Mouse (Mus musculus) left cerebral cortex, adult 2 months (tissue): ENCODE results near the gene Smco2. TPM values are rescaled to one million over a fixed set of nuclear protein-coding genes. Genes with fewer than 3 reads are reported as not detected.
A peak's percentile ranks its signal among the peaks of the same experiment; 100 is the strongest.

Source experiments
- DNase-seq, 2 experiments: peaks; one replicate each; pipeline ENCODE4 v3.0.0; 2021 to 2022; ENCODE audit warnings: low spot score in 2 of 2, mixed read lengths in 1 of 2; ENCODE audit errors: extremely low spot score in 1 of 2
- H3K27ac ChIP-seq: fragments of 200-600 bp; 2 replicates; pipeline ENCODE4 v1.8.1; 2022
- H3K4me3 ChIP-seq: fragments of 200-600 bp; 2 replicates; pipeline ENCODE4 v1.8.1; 2022
- CTCF ChIP-seq: fragments of 200-600 bp; IDR thresholded peaks from 2 replicates; pipeline ENCODE4 v1.8.1; 2022; ENCODE audit warnings: antibody characterized with exemption, mild to moderate bottlenecking, moderate library complexity
- intact Hi-C: fragments of 180-260 bp; cut with DNase I; formaldehyde crosslinking; loops from one replicate; pipeline ENCODE4 v1.15.1; 2025
- total RNA-seq, 2 experiments: library from RNA; stranded (reverse); gene quantifications; 2 replicates each; pipeline ENCODE4 v1.2.3; 2021

Smco2 gene
- total RNA-seq, 2 experiments from 2014 or later: not detected

DNA sequence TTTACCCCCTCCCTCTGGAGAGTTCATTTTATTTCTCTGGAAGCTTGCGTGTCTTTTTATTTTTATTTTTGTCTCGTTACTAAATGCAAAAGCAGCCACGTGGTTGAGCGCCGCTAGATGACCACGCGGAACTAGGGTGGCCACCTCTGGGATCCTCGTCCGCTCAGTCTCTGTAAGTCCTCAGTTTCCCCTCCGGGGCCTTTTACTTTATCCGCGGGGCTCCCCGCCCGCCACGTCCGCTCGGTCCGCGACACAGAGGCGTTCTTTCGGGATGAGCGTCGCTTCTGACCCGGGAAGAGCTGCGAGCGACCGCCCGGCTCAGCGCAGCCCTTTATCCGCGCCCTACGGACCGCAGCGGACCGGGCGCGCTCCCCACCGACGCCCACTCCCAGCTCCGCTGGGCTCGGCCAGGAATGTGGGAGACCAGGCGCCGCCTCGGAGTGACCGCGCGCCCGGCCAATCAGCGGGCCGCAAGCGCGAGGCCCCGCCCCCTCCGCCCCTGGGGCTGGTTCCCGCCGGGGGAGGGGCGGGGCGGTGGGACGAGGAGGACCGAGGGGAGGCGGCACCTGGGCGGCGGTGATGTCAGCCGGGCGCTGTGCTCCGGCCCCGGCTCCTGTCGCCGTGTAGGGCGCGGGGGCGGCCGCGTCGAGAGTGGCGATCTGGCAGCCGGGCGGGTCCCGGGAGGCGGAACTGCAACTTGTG is 38.2 kb downstream of the Smco2 start, which contains the start of gene Ppfibp1:
TSS of gene Ppfibp1 (plus strand) at position 530 of the 702 bp plus-strand sequence.
- intact Hi-C loops: no loop called here

GRCm38 (mm10) chr6:146888660-146889490 is 39.0 kb downstream of the Smco2 start:
- Histone ChIP-seq H3K4me3 (peak overlapping the region; percentile 58), H3K27ac (peak overlapping the region; percentile 84)
- DNase-seq: no peak
- TF ChIP-seq CTCF: no peak
- intact Hi-C loops: no loop called here

More for the DNA sequence above, 38.2 kb downstream of the Smco2 start, which contains the start of gene Ppfibp1:
- TF ChIP-seq CTCF: no peak
- peak; percentile 94 to 97 for DNase-seq
- Histone ChIP-seq H3K4me3 (peak within 1 kb of the TSS; percentile 58), H3K27ac (peak within 1 kb of the TSS; percentile 95)

- TF ChIP-seq CTCF: no peak
- H3K27ac ChIP-seq: no peak overlapping the region
- intact Hi-C loops: no loop called here
These were observed 40.3 kb downstream of the Smco2 start for GRCm38 (mm10) chr6:146890215-146890614.

GRCm38 (mm10) chr6:146890633-146891032 is 40.7 kb downstream of the Smco2 start:
- intact Hi-C loops: no loop called here
- no peak overlapping the region for H3K27ac ChIP-seq
- no peak for TF ChIP-seq CTCF
- peak overlapping the region; percentile 58; the same call in 1 of the 2 replicates for H3K4me3 ChIP-seq
- no peak for DNase-seq

More at GRCm38 (mm10) chr6:146890215-146890614, 40.3 kb downstream of the Smco2 start:
- H3K4me3 ChIP-seq: peak overlapping the region; percentile 58; the same call in 1 of the 2 replicates
- DNase-seq: no peak

- Histone ChIP-seq H3K4me3 (no peak overlapping the region), H3K27ac (no peak overlapping the region)
- intact Hi-C loops: no loop called here
- no peak for DNase-seq
- no peak for TF ChIP-seq CTCF
These were observed 44.0 kb downstream of the Smco2 start for GRCm38 (mm10) chr6:146893890-146894289.

DNA sequence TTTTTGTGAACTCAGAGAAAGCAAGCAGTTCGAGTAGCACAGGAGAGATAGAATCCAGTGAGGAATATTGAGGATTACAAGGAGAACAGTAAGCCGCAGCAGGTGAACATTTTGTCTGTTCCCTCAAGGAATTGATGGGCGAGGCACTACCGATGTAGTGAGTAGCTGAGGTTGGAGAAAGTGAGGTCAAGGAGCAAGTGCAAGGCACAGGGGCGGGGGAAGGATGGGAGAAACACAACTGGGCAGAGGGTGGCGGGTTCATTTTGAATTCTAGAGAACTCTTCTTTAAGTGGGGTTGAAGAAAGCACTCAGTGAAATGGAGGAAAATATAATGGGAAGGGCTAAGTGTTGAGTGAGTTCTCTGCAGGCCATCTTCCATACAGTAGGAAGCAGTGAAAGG is 48.8 kb downstream of the Smco2 start:
- Histone ChIP-seq H3K4me3 (no peak overlapping the region), H3K27ac (no peak overlapping the region)
- intact Hi-C loops: no loop called here
- DNase-seq: no peak
- no peak for TF ChIP-seq CTCF

DNA sequence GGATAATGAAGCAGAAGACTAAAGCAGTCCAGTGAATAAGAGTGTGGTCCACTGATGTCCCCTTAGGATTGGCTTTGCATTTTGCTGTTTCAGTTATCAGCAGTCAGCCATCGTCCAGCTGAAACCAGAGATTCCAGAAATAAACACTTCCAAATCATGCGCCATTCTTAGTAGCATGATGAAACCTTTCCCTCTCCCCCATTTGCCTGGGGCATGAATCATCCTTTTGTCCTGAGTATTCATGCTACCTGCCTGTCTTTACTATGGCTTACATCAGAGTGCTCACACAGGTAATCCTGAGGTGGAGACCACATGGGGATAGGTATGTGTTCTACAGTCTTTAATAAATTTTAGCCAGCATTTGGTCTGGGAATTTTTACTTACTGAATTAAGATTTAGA is 49.7 kb downstream of the Smco2 start:
- no peak for DNase-seq
- intact Hi-C loops: no loop called here
- H3K4me3 ChIP-seq: no peak overlapping the region
- TF ChIP-seq CTCF: no peak
- H3K27ac ChIP-seq: no peak overlapping the region

DNA sequence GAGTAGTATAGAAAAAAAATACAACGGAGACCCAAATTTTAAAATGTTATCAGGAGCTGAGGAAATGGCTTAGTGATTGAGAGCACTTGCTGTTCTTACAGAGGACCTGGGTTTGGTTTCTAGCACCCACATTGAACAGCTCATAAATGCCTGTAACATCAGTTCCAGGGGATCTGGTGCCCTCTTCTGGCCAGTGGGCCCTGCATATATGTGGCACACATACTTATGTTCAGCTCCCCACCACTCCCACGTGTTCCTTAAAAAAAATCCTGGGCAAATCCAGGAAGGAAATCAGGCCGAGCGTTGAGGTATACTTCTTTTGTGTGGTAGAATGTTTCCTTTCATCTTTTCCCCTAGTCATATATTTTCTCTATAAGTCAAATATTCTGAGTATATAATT is 52.0 kb downstream of the Smco2 start:
- Histone ChIP-seq H3K4me3 (no peak overlapping the region), H3K27ac (no peak overlapping the region)
- TF ChIP-seq CTCF: no peak; the same call in 1 of the 2 replicates
- DNase-seq: no peak
- intact Hi-C loops: no loop called here

GRCm38 (mm10) chr6:146903632-146904031 is 53.7 kb downstream of the Smco2 start:
- H3K27ac ChIP-seq: no peak overlapping the region
- no peak for TF ChIP-seq CTCF
- intact Hi-C loops: no loop called here
- no peak for DNase-seq
- no peak overlapping the region for H3K4me3 ChIP-seq

DNA sequence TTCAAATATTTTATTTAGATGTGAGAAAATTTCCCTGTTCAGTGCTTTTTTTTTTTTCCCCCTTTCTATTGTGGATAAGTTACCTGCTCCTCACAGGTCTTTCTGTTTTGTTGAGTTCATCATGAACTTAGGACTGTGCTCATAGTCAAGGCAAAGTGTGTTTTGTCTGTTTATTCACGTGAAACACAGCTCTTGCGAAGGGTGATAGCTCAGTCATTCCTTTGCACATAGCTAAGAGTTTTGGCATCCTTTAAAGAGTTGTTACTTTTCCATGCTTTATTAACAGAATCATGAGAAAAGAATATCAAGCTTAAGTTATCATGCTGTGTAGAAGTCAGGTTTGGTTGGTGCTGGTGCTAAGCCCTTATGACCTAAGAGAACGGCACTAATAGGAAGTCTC is 54.8 kb downstream of the Smco2 start:
- Histone ChIP-seq H3K27ac (no peak overlapping the region), H3K4me3 (no peak overlapping the region)
- intact Hi-C loops: no loop called here
- no peak for TF ChIP-seq CTCF
- DNase-seq: no peak

- Histone ChIP-seq H3K27ac (no peak overlapping the region), H3K4me3 (no peak overlapping the region)
- TF ChIP-seq CTCF: no peak
- intact Hi-C loops: no loop called here
- DNase-seq: no peak
These were observed 56.3 kb downstream of the Smco2 start for GRCm38 (mm10) chr6:146906000-146906786.
